Mouse (Mus musculus): ENCODE data around the gene Tmbim1.

Tmbim1 gene

GRCm38 (mm10) chr1:74294733-74295455 lies 10.5 kb downstream of the Tmbim1 start:
- no peak for DNase-seq

- DNase-seq = no peak
Measured at GRCm38 (mm10) chr1:74294090-74294643, 11.3 kb downstream of the Tmbim1 start.

GRCm38 (mm10) chr1:74293306-74293960 lies 12.0 kb downstream of the Tmbim1 start:
- DNase-seq = no peak

- DNase-seq = no peak
Measured at GRCm38 (mm10) chr1:74292331-74293020, 12.9 kb downstream of the Tmbim1 start.

GRCm38 (mm10) chr1:74290141-74290540 lies 15.3 kb downstream of the Tmbim1 start:
- no peak for DNase-seq

GRCm38 (mm10) chr1:74289740-74290139 lies 15.7 kb downstream of the Tmbim1 start:
- DNase-seq = no peak

GRCm38 (mm10) chr1:74289248-74289647 lies 16.2 kb downstream of the Tmbim1 start:
- DNase-seq = no peak

- DNase-seq = no peak
Measured at GRCm38 (mm10) chr1:74288327-74288726, 17.1 kb downstream of the Tmbim1 start.

GRCm38 (mm10) chr1:74286869-74287607 lies 18.4 kb downstream of the Tmbim1 start:
- peak; percentile 17 to 28 for DNase-seq

GRCm38 (mm10) chr1:74285212-74286010 lies 20.0 kb downstream of the Tmbim1 start:
- DNase-seq = no peak

GRCm38 (mm10) chr1:74284543-74285160 lies 20.8 kb downstream of the Tmbim1 start, which contains the start of the genes Aamp and Pnkd:
TSS of gene Aamp (minus strand) at chr1:74284738.
TSS of gene Pnkd (plus strand) at chr1:74284930.
- peak; percentile 99 to 100 for DNase-seq

- DNase-seq = peak; percentile 49 to 50
Measured at GRCm38 (mm10) chr1:74283686-74284463, 21.5 kb downstream of the Tmbim1 start.

- no peak for DNase-seq
Measured at GRCm38 (mm10) chr1:74282896-74283625, 22.4 kb downstream of the Tmbim1 start.

- DNase-seq = no peak
Measured at GRCm38 (mm10) chr1:74281886-74282285, 23.5 kb downstream of the Tmbim1 start.

- no peak for DNase-seq
Measured at GRCm38 (mm10) chr1:74281372-74281771, 24.1 kb downstream of the Tmbim1 start.

GRCm38 (mm10) chr1:74280591-74281325 lies 24.7 kb downstream of the Tmbim1 start:
- DNase-seq = no peak

GRCm38 (mm10) chr1:74278988-74279387 lies 26.4 kb downstream of the Tmbim1 start:
- no peak for DNase-seq

GRCm38 (mm10) chr1:74278538-74278937 lies 26.9 kb downstream of the Tmbim1 start, which contains the start of gene Gpbar1:
TSS of gene Gpbar1 (plus strand) at chr1:74278550.
- DNase-seq = no peak

Data from B cell, adult 2 months (primary cell).